Mouse (Mus musculus): ENCODE data around the gene 4930516K23Rik.

The 4930516K23Rik gene

GRCm38 (mm10) chr7:104061345-104061744, at the start of gene 4930516K23Rik:
Gene 4930516K23Rik, minus strand, starts transcription at chr7:104061445.
- in situ Hi-C loops (cut with MboI; ENCODE audit: low sequenced_read_pairs): no loop called here

- in situ Hi-C loops (cut with MboI; ENCODE audit: low sequenced_read_pairs): no loop called here
These were observed 43.4 kb upstream of the 4930516K23Rik start, which contains the start of gene Olfr646 for GRCm38 (mm10) chr7:104104757-104104972. Gene Olfr646, plus strand, starts transcription at chr7:104104873.

- in situ Hi-C loops (cut with MboI; ENCODE audit: low sequenced_read_pairs): no loop called here
These were observed 42.9 kb upstream of the 4930516K23Rik start for GRCm38 (mm10) chr7:104103913-104104756.

- in situ Hi-C loops (cut with MboI; ENCODE audit: low sequenced_read_pairs): no loop called here
These were observed 24.1 kb upstream of the 4930516K23Rik start, which contains the start of gene Olfr645 for GRCm38 (mm10) chr7:104085365-104085764. Gene Olfr645, minus strand, starts transcription at chr7:104085465.

- in situ Hi-C loops (cut with MboI; ENCODE audit: low sequenced_read_pairs): no loop called here
These were observed 10.5 kb upstream of the 4930516K23Rik start, which contains the start of gene Olfr644 for GRCm38 (mm10) chr7:104071769-104072168. Gene Olfr644, minus strand, starts transcription at chr7:104071869.

GRCm38 (mm10) chr7:104059215-104059614, 2.0 kb downstream of the 4930516K23Rik start:
- in situ Hi-C loops (cut with MboI; ENCODE audit: low sequenced_read_pairs): no loop called here

GRCm38 (mm10) chr7:104052566-104052965, 8.7 kb downstream of the 4930516K23Rik start, which contains the start of gene Olfr642:
Gene Olfr642, minus strand, starts transcription at chr7:104052666.
- in situ Hi-C loops (cut with MboI; ENCODE audit: low sequenced_read_pairs): no loop called here

GRCm38 (mm10) chr7:104050745-104051144, 10.5 kb downstream of the 4930516K23Rik start:
- in situ Hi-C loops (cut with MboI; ENCODE audit: low sequenced_read_pairs): no loop called here

GRCm38 (mm10) chr7:104035145-104035544, 26.1 kb downstream of the 4930516K23Rik start, which contains the start of gene Olfr641:
Gene Olfr641, plus strand, starts transcription at chr7:104035445.
- in situ Hi-C loops (cut with MboI; ENCODE audit: low sequenced_read_pairs): no loop called here

- in situ Hi-C loops (cut with MboI; ENCODE audit: low sequenced_read_pairs): no loop called here
These were observed 34.3 kb downstream of the 4930516K23Rik start for GRCm38 (mm10) chr7:104026978-104027377.

GRCm38 (mm10) chr7:104025473-104025872, 35.8 kb downstream of the 4930516K23Rik start, which contains the start of gene Olfr640:
Gene Olfr640, minus strand, starts transcription at chr7:104025573.
- in situ Hi-C loops (cut with MboI; ENCODE audit: low sequenced_read_pairs): no loop called here

- in situ Hi-C loops (cut with MboI; ENCODE audit: low sequenced_read_pairs): no loop called here
These were observed 39.6 kb downstream of the 4930516K23Rik start for GRCm38 (mm10) chr7:104021651-104022050.

GRCm38 (mm10) chr7:104018953-104019352, 42.3 kb downstream of the 4930516K23Rik start:
- in situ Hi-C loops (cut with MboI; ENCODE audit: low sequenced_read_pairs): no loop called here

- in situ Hi-C loops (cut with MboI; ENCODE audit: low sequenced_read_pairs): no loop called here
These were observed 44.0 kb downstream of the 4930516K23Rik start, which contains the start of gene Olfr639 for GRCm38 (mm10) chr7:104017203-104017602. Gene Olfr639, minus strand, starts transcription at chr7:104017303.
